Mouse (Mus musculus): ENCODE measurements at regions not wholly inside any gene's neighbourhood (a gene's known extent, or its start where the extent isn't known, plus 50 kb on each side); places are given as distances from the start of the nearest gene placed in this dataset.

GRCm38 (mm10) chr7:88544393-88544792 is 114.3 kb downstream of the Rab38 start:
- ChIA-PET POLR2A (no interaction called here), CTCF (interaction anchor here (0.6 to 1.4 kb wide), 15 partner anchors 9 to 1933 kb away, joined by 3 to 6 read pairs (median 3); no protein-coding TSS in a partner anchor)

GRCm38 (mm10) chr7:88544976-88545654 is 115.0 kb downstream of the Rab38 start:
- ChIA-PET POLR2A (no interaction called here), CTCF (interaction anchor here (1.0 to 1.4 kb wide), 10 partner anchors 8 to 713 kb away, joined by 3 to 6 read pairs (median 3); no protein-coding TSS in a partner anchor)

GRCm38 (mm10) chr7:88575073-88575472 is 145.0 kb downstream of the Rab38 start:
- POLR2A ChIA-PET: no interaction called here
- CTCF ChIA-PET: no interaction called here

GRCm38 (mm10) chr7:88600781-88601180 is 170.7 kb downstream of the Rab38 start:
- ChIA-PET POLR2A (no interaction called here), CTCF (no interaction called here)
